Mouse (Mus musculus): ENCODE results near the gene Slc38a1.

- TF ChIP-seq POLR2A (IDR thresholded peaks at IDR 0.05; ENCODE audit: insufficient read depth, low read depth, low read length) (no peak), CTCF (IDR thresholded peaks at IDR 0.05; ENCODE audit: insufficient read depth, low read depth, low read length) (no peak)
Measured at GRCm38 (mm10) chr15:96652531-96652930, 9.8 kb upstream of the Slc38a1 start.

All from olfactory bulb, adult 2 months (tissue).